Mouse (Mus musculus) small intestine, adult 2 months (tissue): Measurements from ENCODE around the gene Tmem259.

Experiments
- CTCF ChIP-seq: fragments of 200-500 bp; IDR thresholded peaks from 2 replicates; pipeline ENCODE4 v1.5.1; 2012; ENCODE audit warnings: low read depth, mild to moderate bottlenecking, control low read depth, inconsistent platforms, low read length, moderate library complexity, mixed read lengths; ENCODE audit not compliant: insufficient replicate concordance, insufficient read length; ENCODE audit errors: extremely low read depth
- POLR2A ChIP-seq: fragments of 200-500 bp; IDR thresholded peaks from 2 replicates; pipeline ENCODE4 v1.6.1; 2012; ENCODE audit warnings: low read depth, mild to moderate bottlenecking, control low read depth, inconsistent platforms, low read length, moderate library complexity

GRCm38 (mm10) chr10:79968181-79968580, 15.9 kb downstream of the Tmem259 start:
- TF ChIP-seq POLR2A (no peak), CTCF (no peak)
